Mouse (Mus musculus) midbrain, embryonic 11.5 days (tissue): ENCODE measurements at regions not wholly inside any gene's neighbourhood (a gene's known extent, or its start where the extent isn't known, plus 50 kb on each side); places are given as distances from the start of the nearest gene placed in this dataset.
A peak's percentile ranks its signal among the peaks of the same experiment; 100 is the strongest.

Source experiments
- ATAC-seq: fragments of 200-750 bp; cut with Nextera tagmentation; 2 replicates; pipeline ENCODE4 v1.8.0; 2017; ENCODE audit warnings: moderate TSS enrichment, moderate library complexity; ENCODE audit not compliant: low FRiP score
- DNase-seq: peaks from one replicate; pipeline ENCODE4 v3.0.0; 2015; ENCODE audit warnings: low spot score; ENCODE audit errors: missing footprints
- H3K27ac ChIP-seq: fragments of 300-500 bp; sonication (generic); 2 replicates; pipeline ENCODE4 v1.5.1; 2014; ENCODE audit warnings: low read depth, low read length
- H3K27me3 ChIP-seq: fragments of 300-500 bp; sonication (generic); 2 replicates; pipeline ENCODE4 v1.6.1; 2014; ENCODE audit warnings: mild to moderate bottlenecking, low read length, moderate library complexity, mixed read lengths; ENCODE audit not compliant: control insufficient read depth, insufficient read depth
- H3K36me3 ChIP-seq: fragments of 300-500 bp; sonication (generic); 2 replicates; pipeline ENCODE4 v1.6.1; 2014; ENCODE audit warnings: mild to moderate bottlenecking, low read length, moderate library complexity, mixed read lengths; ENCODE audit not compliant: control insufficient read depth, insufficient read depth
- H3K4me1 ChIP-seq: fragments of 300-500 bp; sonication (generic); 2 replicates; pipeline ENCODE4 v1.6.1; 2014; ENCODE audit warnings: low read length; ENCODE audit not compliant: control insufficient read depth, insufficient read depth
- H3K4me2 ChIP-seq: fragments of 300-500 bp; sonication (generic); 2 replicates; pipeline ENCODE4 v1.6.1; 2014; ENCODE audit warnings: mild to moderate bottlenecking, moderate library complexity
- H3K4me3 ChIP-seq: fragments of 300-500 bp; sonication (generic); 2 replicates; pipeline ENCODE4 v1.5.1; 2014; ENCODE audit warnings: low read depth, low read length
- H3K9ac ChIP-seq: fragments of 300-500 bp; sonication (generic); 2 replicates; pipeline ENCODE4 v1.6.1; 2014; ENCODE audit warnings: low read length
- H3K9me3 ChIP-seq: fragments of 300-500 bp; sonication (generic); 2 replicates; pipeline ENCODE4 v1.6.1; 2016; ENCODE audit warnings: low read length; ENCODE audit not compliant: control insufficient read depth
- WGBS: fragments of 180-500 bp; shearing (Covaris S2); extraction: QIAGEN DNeasy Blood & Tissue Kit; methylation state at CpG from one replicate; pipeline ENCODE4 v1.1.7; 2014; 5-methylcytosine and 5-hydroxymethylcytosine counted together

DNA sequence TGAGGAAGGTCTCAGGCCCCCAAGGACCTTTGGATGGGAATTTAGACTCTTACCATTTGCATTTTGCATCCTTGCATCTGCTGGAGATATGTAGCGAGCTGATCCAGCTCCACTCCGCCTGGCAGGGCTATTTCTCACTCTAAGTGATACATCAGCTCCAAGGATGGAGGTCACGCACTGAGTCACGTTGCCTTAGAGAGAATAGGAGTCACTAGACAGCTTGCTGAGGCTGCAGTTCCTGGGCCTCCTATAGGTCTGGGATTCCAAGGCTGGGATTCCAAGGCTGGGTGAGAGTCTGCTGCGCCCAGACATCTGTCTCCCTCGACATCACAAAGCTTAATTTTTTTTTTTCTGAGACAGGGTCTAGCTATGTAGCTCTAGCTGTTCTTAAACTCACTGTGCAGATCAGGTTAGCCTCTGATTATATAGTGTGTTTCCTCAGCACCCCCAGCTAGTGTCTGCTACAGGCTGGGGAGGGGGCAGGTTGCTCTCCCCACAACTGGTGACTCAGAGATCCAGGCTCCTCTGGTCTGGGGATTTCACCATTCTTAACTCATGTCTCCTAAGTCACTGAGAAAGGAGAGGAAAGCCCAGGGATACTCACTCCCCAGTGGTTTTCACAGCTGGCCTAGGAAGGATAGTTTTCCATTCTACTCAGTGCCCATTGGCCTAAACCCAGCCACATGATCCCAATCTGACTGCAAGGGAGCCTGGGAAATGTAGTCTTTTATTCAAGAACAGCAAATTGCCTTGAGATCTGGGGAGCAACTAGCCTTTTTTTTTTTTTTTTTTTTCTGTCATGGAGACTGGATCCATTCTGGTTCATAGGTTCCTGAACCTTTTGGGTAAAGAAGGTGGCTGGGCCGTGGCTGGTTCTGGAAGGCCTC, 76.4 kb upstream of the Grik3 start:
- Histone ChIP-seq H3K9me3 (no peaks in the 10 kb centered on the region), H3K27me3 (peaks cover 9% of the 10 kb centered on the region; the same call in 1 of the 2 replicates)
- DNase-seq, result peak; percentile 84

GRCm38 (mm10) chr4:125410736-125411441, 79.6 kb upstream of the Grik3 start:
- Histone ChIP-seq H3K27ac (no peak overlapping the region), H3K9me3 (no peaks in the 10 kb centered on the region), H3K9ac (no peak overlapping the region), H3K36me3 (no peaks in the 10 kb centered on the region), H3K27me3 (peaks cover 11% of the 10 kb centered on the region), H3K4me2 (no peak overlapping the region), H3K4me3 (no peak overlapping the region), H3K4me1 (peaks cover 26% of the 10 kb centered on the region)
- peak; percentile 51 for ATAC-seq
- DNase-seq, result peak; percentile 84
- 31% methylated on average over 8 of the region's 8 CpGs for WGBS

More for the DNA sequence above, 76.4 kb upstream of the Grik3 start:
- H3K27ac ChIP-seq, result no peak overlapping the region
- H3K9ac ChIP-seq, result no peak overlapping the region
- no peak overlapping the region for H3K4me3 ChIP-seq
- no peaks in the 10 kb centered on the region for H3K36me3 ChIP-seq
- H3K4me1 ChIP-seq, result peaks cover 19% of the 10 kb centered on the region
- ATAC-seq, result 0 out of 2 replicates have a peak, but pooled peaks have one; percentile 62
- 77% methylated on average over 7 of the region's 7 CpGs for WGBS
- H3K4me2 ChIP-seq, result no peak overlapping the region

DNA sequence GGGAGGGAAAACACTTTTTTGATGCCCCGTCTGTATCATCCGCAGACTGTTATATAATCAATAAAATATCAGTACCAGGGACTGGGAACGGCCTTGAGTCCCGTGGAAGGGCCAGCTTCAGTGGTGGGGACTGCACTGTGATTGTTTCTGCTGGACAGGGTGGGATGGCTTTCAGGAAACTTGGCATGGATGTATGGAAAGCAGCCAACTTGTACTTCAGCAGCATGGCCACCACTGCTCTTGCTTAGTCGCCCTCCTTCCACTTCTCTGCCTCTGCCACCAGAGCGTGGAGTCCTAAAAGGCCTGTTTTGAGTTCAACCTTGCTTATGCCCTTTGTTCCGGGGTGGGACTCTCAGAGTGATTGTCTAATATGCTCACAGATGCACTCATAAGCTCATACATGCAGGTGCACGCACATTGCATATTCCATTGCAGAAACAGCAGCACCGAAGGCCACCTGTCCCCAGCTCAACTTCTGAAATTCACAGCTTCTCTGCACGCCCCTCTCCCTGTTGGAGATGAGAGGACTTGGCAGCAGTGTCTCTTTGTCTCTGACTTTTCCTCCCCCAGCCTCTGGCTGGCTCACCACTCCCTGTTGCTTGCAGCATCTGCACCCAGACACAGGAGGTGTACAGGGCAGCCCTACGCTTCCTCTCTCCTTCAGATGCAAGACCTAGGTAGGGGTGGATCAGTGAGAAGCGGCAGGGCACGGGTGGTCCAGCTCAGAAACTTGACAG, 91.0 kb upstream of the Grik3 start:
- Histone ChIP-seq H3K36me3 (no peaks in the 10 kb centered on the region), H3K4me2 (no peak overlapping the region), H3K9me3 (no peaks in the 10 kb centered on the region), H3K4me1 (no peaks in the 10 kb centered on the region), H3K4me3 (no peak overlapping the region), H3K27ac (no peak overlapping the region), H3K27me3 (no peaks in the 10 kb centered on the region), H3K9ac (no peak overlapping the region)
- WGBS, result 85% methylated on average over 13 of the region's 13 CpGs
- no peak for ATAC-seq
- DNase-seq, result no peak

GRCm38 (mm10) chr4:125397007-125397461, 93.5 kb upstream of the Grik3 start:
- H3K36me3 ChIP-seq, result no peaks in the 10 kb centered on the region
- 67% methylated on average over 12 of the region's 12 CpGs for WGBS
- H3K9ac ChIP-seq, result no peak overlapping the region
- no peak overlapping the region for H3K27ac ChIP-seq
- no peak overlapping the region for H3K4me3 ChIP-seq
- H3K27me3 ChIP-seq, result no peaks in the 10 kb centered on the region
- H3K4me2 ChIP-seq, result no peak overlapping the region
- no peaks in the 10 kb centered on the region for H3K4me1 ChIP-seq
- no peaks in the 10 kb centered on the region for H3K9me3 ChIP-seq
- DNase-seq (no peak), ATAC-seq (no peak)

DNA sequence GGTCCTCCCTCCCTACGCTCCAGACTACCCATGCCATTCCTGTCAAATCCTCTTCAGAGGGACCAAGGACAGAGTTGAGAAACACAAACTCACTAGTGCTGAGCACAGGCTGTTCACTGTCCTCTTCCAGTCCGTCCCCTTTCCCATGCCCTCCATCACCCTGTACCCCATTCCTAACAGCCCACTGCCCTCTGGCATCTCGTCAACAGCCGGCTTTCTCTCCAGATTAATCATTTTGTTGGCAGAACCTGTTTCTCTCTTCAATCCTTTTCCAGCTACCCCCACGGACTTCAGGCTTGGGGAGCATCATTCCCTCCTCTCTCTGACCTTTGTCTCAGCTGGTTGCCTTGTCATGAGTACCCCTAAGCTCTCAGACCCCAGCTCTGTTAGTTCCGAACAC, 99.2 kb upstream of the Grik3 start:
- Histone ChIP-seq H3K9ac (no peak overlapping the region), H3K27ac (no peak overlapping the region), H3K4me3 (no peak overlapping the region), H3K36me3 (no peaks in the 10 kb centered on the region), H3K4me2 (no peak overlapping the region), H3K27me3 (no peaks in the 10 kb centered on the region), H3K9me3 (no peaks in the 10 kb centered on the region), H3K4me1 (no peaks in the 10 kb centered on the region)
- DNase-seq (no peak), ATAC-seq (no peak)
- 71% methylated on average over 6 of the region's 6 CpGs for WGBS

DNA sequence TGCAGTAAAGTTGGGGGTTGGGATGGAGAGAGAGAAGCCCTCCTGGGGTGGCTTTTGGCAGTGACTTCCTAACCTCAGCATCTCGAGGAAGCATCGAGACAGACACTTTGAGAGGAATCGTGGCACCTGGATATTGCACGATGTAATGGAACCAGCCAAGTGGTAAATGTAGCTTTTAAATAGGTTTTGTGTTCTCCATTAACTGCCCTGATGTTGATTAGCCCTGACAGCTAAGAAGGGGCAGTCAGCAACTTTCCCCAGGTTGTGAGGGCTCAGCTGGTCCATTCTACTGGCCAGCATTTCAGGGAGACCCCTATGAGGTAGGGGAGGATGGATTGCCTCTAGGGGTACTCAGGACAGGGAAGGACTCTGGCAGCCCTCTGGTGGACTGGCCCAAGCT, 104.7 kb upstream of the Grik3 start:
- no peak for DNase-seq
- ATAC-seq, result no peak
- H3K9ac ChIP-seq, result no peak overlapping the region
- H3K36me3 ChIP-seq, result no peaks in the 10 kb centered on the region
- WGBS, result 63% methylated on average over 4 of the region's 4 CpGs
- H3K9me3 ChIP-seq, result no peaks in the 10 kb centered on the region
- no peak overlapping the region for H3K27ac ChIP-seq
- H3K27me3 ChIP-seq, result no peaks in the 10 kb centered on the region
- no peak overlapping the region for H3K4me2 ChIP-seq
- H3K4me3 ChIP-seq, result no peak overlapping the region
- H3K4me1 ChIP-seq, result no peaks in the 10 kb centered on the region

- Histone ChIP-seq H3K36me3 (no peaks in the 10 kb centered on the region), H3K4me1 (peaks cover 9% of the 10 kb centered on the region), H3K4me3 (no peak overlapping the region), H3K4me2 (no peak overlapping the region), H3K27ac (no peak overlapping the region), H3K9me3 (no peaks in the 10 kb centered on the region), H3K27me3 (peaks cover 2% of the 10 kb centered on the region; the same call in 1 of the 2 replicates), H3K9ac (no peak overlapping the region)
- WGBS, result 51% methylated on average over 9 of the region's 9 CpGs
- ATAC-seq (no peak), DNase-seq (no peak)
These were observed 126.5 kb upstream of the Grik3 start for GRCm38 (mm10) chr4:125364011-125364410.

- H3K36me3 ChIP-seq, result no peaks in the 10 kb centered on the region
- H3K9me3 ChIP-seq, result no peaks in the 10 kb centered on the region
- DNase-seq (no peak), ATAC-seq (no peak)
- H3K4me1 ChIP-seq, result peaks cover 9% of the 10 kb centered on the region
- no peak overlapping the region for H3K4me3 ChIP-seq
- H3K27ac ChIP-seq, result no peak overlapping the region
- H3K4me2 ChIP-seq, result no peak overlapping the region
- no peak overlapping the region for H3K9ac ChIP-seq
- peaks cover 2% of the 10 kb centered on the region; the same call in 1 of the 2 replicates for H3K27me3 ChIP-seq
- WGBS, result 76% methylated on average over 18 of the region's 18 CpGs
These were observed 128.6 kb upstream of the Grik3 start for GRCm38 (mm10) chr4:125361611-125362520.
